Mouse (Mus musculus): ENCODE data around the gene Ube2cbp. TPM values are rescaled to one million over a fixed set of nuclear protein-coding genes. Genes with fewer than 3 reads are reported as not detected.

Ube2cbp gene
- total and polyA plus RNA-seq, 3 experiments, result 3.3 to 6.4 (median 5.5) TPM

DNA sequence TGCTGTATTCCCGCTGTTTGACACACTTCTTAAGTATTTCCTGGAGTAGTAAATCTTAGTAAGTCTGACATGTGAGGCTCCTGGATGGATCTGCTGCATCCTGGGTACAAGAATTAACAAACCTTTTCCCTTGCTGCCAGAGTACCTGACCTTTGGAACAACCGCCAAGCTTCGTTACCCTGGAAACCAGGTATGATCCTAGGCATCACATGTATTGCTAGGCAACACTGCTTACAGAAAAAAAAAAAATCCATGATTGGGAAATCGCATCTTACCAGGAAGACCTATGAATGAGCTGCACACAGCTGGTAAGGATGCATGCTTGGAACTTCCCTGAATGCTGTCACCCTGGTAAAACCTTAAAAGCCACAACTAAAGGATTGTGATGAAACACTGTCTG, 22.5 kb downstream of the Ube2cbp start:
- in situ Hi-C loops (cut with MboI; ENCODE audit: low pct_ligation_motif_present, low pct_unique_long_range_greater_than_20kb, low sequenced_read_pairs), result no loop called here
- no peak overlapping the region for H3K4me3 ChIP-seq (replicated peaks in 1 of 3; ENCODE audit: low read depth in 2 of 3, low read length in 2 of 3, poor library complexity in 1 of 3)
- H3K27me3 ChIP-seq (replicated peaks), result no peaks in the 10 kb centered on the region

DNA sequence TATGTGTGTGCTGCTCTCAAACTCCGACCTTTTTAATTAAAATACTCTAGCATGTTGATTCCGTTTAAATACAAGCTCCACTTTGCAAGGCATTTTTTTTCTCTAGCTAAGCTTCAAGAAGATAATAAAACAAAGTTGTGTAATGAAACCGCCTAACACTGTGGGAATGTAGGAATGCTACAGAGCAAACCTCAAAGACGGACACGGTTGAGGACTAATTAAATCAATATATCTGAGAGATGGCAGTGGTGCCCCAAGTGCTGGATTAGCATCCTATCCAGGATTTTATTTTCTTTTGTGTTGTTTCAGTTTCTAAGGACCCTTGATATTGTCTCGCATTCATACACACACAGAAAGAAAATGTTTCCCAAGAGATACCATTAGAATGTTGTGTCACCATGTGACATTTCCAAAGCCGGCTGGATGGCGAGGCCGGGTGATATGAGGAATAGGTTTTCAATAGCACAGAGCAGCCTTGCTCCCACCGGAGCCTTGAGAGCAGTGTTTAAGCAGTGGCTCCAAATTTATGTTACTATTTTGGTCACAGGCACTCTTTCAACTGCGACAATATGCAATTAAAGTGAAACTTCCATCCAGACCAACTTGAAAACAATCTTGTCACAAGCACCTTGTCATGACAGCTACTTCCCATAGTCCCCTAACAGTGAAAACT, 26.3 kb downstream of the Ube2cbp start:
- dilution Hi-C loops (cut with MboI; ENCODE audit: extremely low pct_ligation_motif_present, extremely low pct_unique_long_range_greater_than_20kb, low sequenced_read_pairs), result no loop called here
- H3K9me3 ChIP-seq (replicated peaks; ENCODE audit: low read length), result no peaks in the 10 kb centered on the region
- no peaks in the 10 kb centered on the region for H3K36me3 ChIP-seq (replicated peaks in 1 of 2; ENCODE audit: control insufficient read depth in 1 of 2, insufficient read depth in 1 of 2, low read length in 1 of 2)
- no peak overlapping the region for H3K4me2 ChIP-seq (ENCODE audit: insufficient read depth, low read depth, poor library complexity, severe bottlenecking)
- no peaks in the 10 kb centered on the region for H3K79me2 ChIP-seq (replicated peaks; ENCODE audit: control insufficient read depth, extremely low read depth, insufficient read depth, poor library complexity, severe bottlenecking)
- no peak overlapping the region for H3K27ac ChIP-seq (ENCODE audit: insufficient read depth, low read depth)
- no peak overlapping the region for H3K9ac ChIP-seq (ENCODE audit: insufficient read depth, low read depth)
- DNase-seq (ENCODE audit: extremely low read depth), result no peak
- in situ Hi-C loops (cut with MboI; ENCODE audit: low pct_ligation_motif_present, low pct_unique_long_range_greater_than_20kb, low sequenced_read_pairs), result no loop called here
- no peaks in the 10 kb centered on the region for H3K4me1 ChIP-seq (ENCODE audit: control insufficient read depth in 1 of 2, insufficient read depth in 2 of 2)
- TF ChIP-seq JUND (conservative IDR thresholded peaks at IDR 0.05; ENCODE audit: low read depth, low read length), result no peak
- TF ChIP-seq ZNF384 (IDR thresholded peaks at IDR 0.05; ENCODE audit: low read depth, low read length), result no peak
- no peak for TF ChIP-seq EP300 (IDR thresholded peaks at IDR 0.05; ENCODE audit: low read length)
- TF ChIP-seq ELF1 (IDR thresholded peaks at IDR 0.05; ENCODE audit: low read depth, low read length), result no peak
- TF ChIP-seq MEF2A (IDR thresholded peaks at IDR 0.05; ENCODE audit: borderline replicate concordance, low read depth, low read length), result no peak
- no peak for TF ChIP-seq CHD2 (IDR thresholded peaks at IDR 0.05; ENCODE audit: low read length)
- no peak for TF ChIP-seq KAT2A (IDR thresholded peaks at IDR 0.05; ENCODE audit: insufficient replicate concordance, low read length)
- TF ChIP-seq NELFE (IDR thresholded peaks at IDR 0.05; ENCODE audit: low read depth, low read length), result no peak
- no peak for TF ChIP-seq RCOR1 (conservative IDR thresholded peaks at IDR 0.05; ENCODE audit: low read depth, low read length)
- no peak for TF ChIP-seq RAD21 (IDR thresholded peaks at IDR 0.05; ENCODE audit: low read depth, low read length)
- no peak for TF ChIP-seq JUN (IDR thresholded peaks at IDR 0.05; ENCODE audit: insufficient read depth, low read depth, low read length)
- no peak for TF ChIP-seq USF1 (IDR thresholded peaks at IDR 0.05; ENCODE audit: low read depth, low read length)
- no peak for TF ChIP-seq ZKSCAN1 (IDR thresholded peaks at IDR 0.05; ENCODE audit: borderline replicate concordance, low read depth, low read length)
- no peaks in the 10 kb centered on the region for H3K27me3 ChIP-seq (replicated peaks)
- no peak overlapping the region for H3K4me3 ChIP-seq (replicated peaks in 1 of 3; ENCODE audit: low read depth in 2 of 3, low read length in 2 of 3, poor library complexity in 1 of 3)

More for the DNA sequence above, 22.5 kb downstream of the Ube2cbp start:
- H3K9me3 ChIP-seq (replicated peaks; ENCODE audit: low read length), result no peaks in the 10 kb centered on the region
- dilution Hi-C loops (cut with MboI; ENCODE audit: extremely low pct_ligation_motif_present, extremely low pct_unique_long_range_greater_than_20kb, low sequenced_read_pairs), result no loop called here
- no peaks in the 10 kb centered on the region for H3K4me1 ChIP-seq (ENCODE audit: control insufficient read depth in 1 of 2, insufficient read depth in 2 of 2)
- H3K79me2 ChIP-seq (replicated peaks; ENCODE audit: control insufficient read depth, extremely low read depth, insufficient read depth, poor library complexity, severe bottlenecking), result no peaks in the 10 kb centered on the region
- no peak for TF ChIP-seq BHLHE40 (IDR thresholded peaks at IDR 0.05; ENCODE audit: low read depth, low read length)
- TF ChIP-seq MAFK (IDR thresholded peaks at IDR 0.05; ENCODE audit: insufficient replicate concordance, low read length), result no peak
- no peak for TF ChIP-seq HCFC1 (IDR thresholded peaks at IDR 0.05; ENCODE audit: low read depth, low read length)
- no peak for TF ChIP-seq ZMIZ1 (IDR thresholded peaks at IDR 0.05; ENCODE audit: low read depth, low read length)
- TF ChIP-seq JUN (IDR thresholded peaks at IDR 0.05; ENCODE audit: insufficient read depth, low read depth, low read length), result no peak
- TF ChIP-seq SIN3A (IDR thresholded peaks at IDR 0.05; ENCODE audit: low read length), result no peak
- TF ChIP-seq RAD21 (IDR thresholded peaks at IDR 0.05; ENCODE audit: low read depth, low read length), result no peak
- TF ChIP-seq PAX5 (IDR thresholded peaks at IDR 0.05; ENCODE audit: low read length), result no peak
- no peak for TF ChIP-seq RCOR1 (conservative IDR thresholded peaks at IDR 0.05; ENCODE audit: low read depth, low read length)
- TF ChIP-seq TBP (conservative IDR thresholded peaks at IDR 0.05; ENCODE audit: low read depth, low read length), result no peak
- TF ChIP-seq NRF1 (IDR thresholded peaks at IDR 0.05; ENCODE audit: low read depth, low read length), result no peak
- H3K27ac ChIP-seq (ENCODE audit: insufficient read depth, low read depth), result no peak overlapping the region
- H3K36me3 ChIP-seq (replicated peaks in 1 of 2; ENCODE audit: control insufficient read depth in 1 of 2, insufficient read depth in 1 of 2, low read length in 1 of 2), result no peaks in the 10 kb centered on the region
- H3K9ac ChIP-seq (ENCODE audit: insufficient read depth, low read depth), result no peak overlapping the region
- no peak for DNase-seq (ENCODE audit: extremely low read depth)
- no peak overlapping the region for H3K4me2 ChIP-seq (ENCODE audit: insufficient read depth, low read depth, poor library complexity, severe bottlenecking)

Data from CH12.LX (cell line).